Mouse (Mus musculus) liver, embryonic 11.5 days (tissue): ENCODE measurements at regions not wholly inside any gene's neighbourhood (a gene's known extent, or its start where the extent isn't known, plus 50 kb on each side); places are given as distances from the start of the nearest gene placed in this dataset.

Source experiments
- ATAC-seq: fragments of 200-750 bp; cut with Nextera tagmentation; replicated peaks from 2 replicates; pipeline ENCODE4 v1.8.0; 2017; ENCODE audit warnings: moderate number of reproducible peaks, mild to moderate bottlenecking, moderate TSS enrichment, moderate library complexity; ENCODE audit not compliant: low FRiP score
- DNase-seq: peaks from one replicate; pipeline ENCODE4 v3.0.0-alpha.2; 2017; ENCODE audit warnings: low spot score
- H3K27ac ChIP-seq: fragments of 300-500 bp; sonication (generic); 2 replicates; pipeline ENCODE4 v1.5.1; 2014; ENCODE audit warnings: mild to moderate bottlenecking, low read depth, low read length, control low read depth
- H3K27me3 ChIP-seq: fragments of 300-500 bp; sonication (generic); replicated peaks from 2 replicates; pipeline ENCODE4 v1.6.1; 2014; ENCODE audit warnings: low read length, mixed read lengths; ENCODE audit not compliant: control insufficient read depth, insufficient read depth
- H3K36me3 ChIP-seq: fragments of 300-500 bp; sonication (generic); 2 replicates; pipeline ENCODE4 v1.6.1; 2014; ENCODE audit warnings: mild to moderate bottlenecking, low read length, moderate library complexity, mixed read lengths; ENCODE audit not compliant: control insufficient read depth, insufficient read depth
- H3K4me1 ChIP-seq: fragments of 300-500 bp; sonication (generic); replicated peaks from 2 replicates; pipeline ENCODE4 v1.6.1; 2014; ENCODE audit warnings: low read length, mixed read lengths; ENCODE audit not compliant: control insufficient read depth, insufficient read depth
- H3K4me2 ChIP-seq: fragments of 300-500 bp; sonication (generic); 2 replicates; pipeline ENCODE4 v1.6.1; 2014; ENCODE audit warnings: mild to moderate bottlenecking, control low read depth, moderate library complexity
- H3K4me3 ChIP-seq: fragments of 300-500 bp; sonication (generic); 2 replicates; pipeline ENCODE4 v1.5.1; 2014; ENCODE audit warnings: low read depth, low read length, control low read depth
- H3K9ac ChIP-seq: fragments of 300-500 bp; sonication (generic); 2 replicates; pipeline ENCODE4 v1.6.1; 2014; ENCODE audit warnings: low read depth, low read length, control low read depth
- H3K9me3 ChIP-seq: fragments of 300-500 bp; sonication (generic); 2 replicates; pipeline ENCODE4 v1.6.1; 2016; ENCODE audit warnings: low read length, inconsistent platforms, mixed read lengths; ENCODE audit not compliant: control insufficient read depth
- WGBS: fragments of 180-500 bp; shearing (Covaris S2); extraction: QIAGEN DNeasy Blood & Tissue Kit; methylation state at CpG from one replicate; pipeline ENCODE4 v1.1.7; 2014; 5-methylcytosine and 5-hydroxymethylcytosine counted together

GRCm38 (mm10) chr16:12960885-12961284 lies 148.6 kb upstream of the Ercc4 start:
- H3K4me3 ChIP-seq = no peak overlapping the region
- H3K9me3 ChIP-seq = no peaks in the 10 kb centered on the region
- H3K4me2 ChIP-seq = no peak overlapping the region
- WGBS = 75% methylated on average over 5 of the region's 5 CpGs
- no peak overlapping the region for H3K9ac ChIP-seq
- H3K4me1 ChIP-seq = no peaks in the 10 kb centered on the region
- no peaks in the 10 kb centered on the region for H3K27me3 ChIP-seq
- DNase-seq = no peak
- H3K36me3 ChIP-seq = no peaks in the 10 kb centered on the region
- ATAC-seq = no peak
- H3K27ac ChIP-seq = no peak overlapping the region

- H3K4me1 ChIP-seq = no peaks in the 10 kb centered on the region
- no peak overlapping the region for H3K4me3 ChIP-seq
- DNase-seq = no peak
- no peaks in the 10 kb centered on the region for H3K27me3 ChIP-seq
- no peaks in the 10 kb centered on the region for H3K36me3 ChIP-seq
- no peak for ATAC-seq
- no peak overlapping the region for H3K27ac ChIP-seq
- no peak overlapping the region for H3K9ac ChIP-seq
- no peak overlapping the region for H3K4me2 ChIP-seq
- H3K9me3 ChIP-seq = no peaks in the 10 kb centered on the region
- WGBS = 77% methylated on average over 1 of the region's 1 CpGs
Observed at GRCm38 (mm10) chr16:12982681-12983080, 126.8 kb upstream of the Ercc4 start.

- H3K9me3 ChIP-seq = no peaks in the 10 kb centered on the region
- H3K4me3 ChIP-seq = no peak overlapping the region
- no peak overlapping the region for H3K9ac ChIP-seq
- H3K36me3 ChIP-seq = no peaks in the 10 kb centered on the region
- no peak for ATAC-seq
- 65% methylated on average over 1 of the region's 1 CpGs for WGBS
- H3K27ac ChIP-seq = no peak overlapping the region
- H3K4me2 ChIP-seq = no peak overlapping the region
- DNase-seq = no peak
- H3K27me3 ChIP-seq = no peaks in the 10 kb centered on the region
- H3K4me1 ChIP-seq = no peaks in the 10 kb centered on the region
Observed at GRCm38 (mm10) chr16:13001288-13001880, 108.1 kb upstream of the Ercc4 start.

GRCm38 (mm10) chr16:13012863-13013262 lies 96.6 kb upstream of the Ercc4 start:
- Histone ChIP-seq H3K27me3 (no peaks in the 10 kb centered on the region), H3K27ac (no peak overlapping the region), H3K36me3 (no peaks in the 10 kb centered on the region), H3K4me3 (no peak overlapping the region), H3K4me2 (no peak overlapping the region), H3K9ac (no peak overlapping the region), H3K4me1 (no peaks in the 10 kb centered on the region), H3K9me3 (no peaks in the 10 kb centered on the region)
- ATAC-seq (no peak), DNase-seq (no peak)
- 75% methylated on average over 5 of the region's 5 CpGs for WGBS

GRCm38 (mm10) chr16:13013891-13014644 lies 95.4 kb upstream of the Ercc4 start:
- no peak overlapping the region for H3K4me3 ChIP-seq
- ATAC-seq (no peak), DNase-seq (no peak)
- 65% methylated on average over 10 of the region's 10 CpGs for WGBS
- no peaks in the 10 kb centered on the region for H3K4me1 ChIP-seq
- no peaks in the 10 kb centered on the region for H3K27me3 ChIP-seq
- no peak overlapping the region for H3K27ac ChIP-seq
- no peak overlapping the region for H3K4me2 ChIP-seq
- no peak overlapping the region for H3K9ac ChIP-seq
- no peaks in the 10 kb centered on the region for H3K9me3 ChIP-seq
- no peaks in the 10 kb centered on the region for H3K36me3 ChIP-seq

GRCm38 (mm10) chr16:13022875-13023274 lies 86.6 kb upstream of the Ercc4 start:
- H3K27me3 ChIP-seq = no peaks in the 10 kb centered on the region
- H3K9me3 ChIP-seq = no peaks in the 10 kb centered on the region
- ATAC-seq (no peak), DNase-seq (no peak)
- no peak overlapping the region for H3K4me2 ChIP-seq
- WGBS = 39% methylated on average over 4 of the region's 4 CpGs
- H3K27ac ChIP-seq = no peak overlapping the region
- H3K9ac ChIP-seq = no peak overlapping the region
- H3K4me3 ChIP-seq = no peak overlapping the region
- no peaks in the 10 kb centered on the region for H3K4me1 ChIP-seq
- no peaks in the 10 kb centered on the region for H3K36me3 ChIP-seq

GRCm38 (mm10) chr16:13025393-13025792 lies 84.1 kb upstream of the Ercc4 start:
- H3K36me3 ChIP-seq = no peaks in the 10 kb centered on the region
- H3K4me2 ChIP-seq = no peak overlapping the region
- H3K4me1 ChIP-seq = no peaks in the 10 kb centered on the region
- H3K4me3 ChIP-seq = no peak overlapping the region
- ATAC-seq (no peak), DNase-seq (no peak)
- H3K27me3 ChIP-seq = no peaks in the 10 kb centered on the region
- no peak overlapping the region for H3K27ac ChIP-seq
- H3K9ac ChIP-seq = no peak overlapping the region
- 40% methylated on average over 3 of the region's 3 CpGs for WGBS
- no peaks in the 10 kb centered on the region for H3K9me3 ChIP-seq

GRCm38 (mm10) chr16:13034136-13034535 lies 75.3 kb upstream of the Ercc4 start:
- WGBS = 73% methylated on average over 5 of the region's 5 CpGs
- Histone ChIP-seq H3K4me2 (no peak overlapping the region), H3K4me3 (no peak overlapping the region), H3K4me1 (no peaks in the 10 kb centered on the region), H3K36me3 (no peaks in the 10 kb centered on the region), H3K9me3 (no peaks in the 10 kb centered on the region), H3K27ac (no peak overlapping the region), H3K9ac (no peak overlapping the region), H3K27me3 (no peaks in the 10 kb centered on the region)
- ATAC-seq (no peak), DNase-seq (no peak)

- Histone ChIP-seq H3K4me1 (no peaks in the 10 kb centered on the region), H3K36me3 (no peaks in the 10 kb centered on the region), H3K27me3 (no peaks in the 10 kb centered on the region), H3K27ac (no peak overlapping the region), H3K4me3 (no peak overlapping the region), H3K9ac (no peak overlapping the region), H3K4me2 (no peak overlapping the region), H3K9me3 (no peaks in the 10 kb centered on the region)
- 76% methylated on average over 4 of the region's 4 CpGs for WGBS
- no peak for ATAC-seq
- DNase-seq = no peak
Observed at GRCm38 (mm10) chr16:13036596-13036995, 72.9 kb upstream of the Ercc4 start.
